Mouse (Mus musculus) G1E (cell line): ENCODE results near the gene Coasy.

ENCODE experiments used
- CTCF ChIP-seq: IDR thresholded peaks from 2 replicates; pipeline ENCODE4 v1.5.1; 2012; ENCODE audit warnings: low read depth, low read length, inconsistent platforms, mixed read lengths
- GATA1 ChIP-seq: IDR thresholded peaks from 2 replicates; pipeline ENCODE4 v1.6.1; 2012; ENCODE audit warnings: borderline replicate concordance, low read length, inconsistent platforms, mixed read lengths
- GATA2 ChIP-seq: IDR thresholded peaks from 2 replicates; pipeline ENCODE4 v1.6.1; 2012; ENCODE audit warnings: low read depth, low read length, inconsistent platforms, borderline replicate concordance
- POLR2AphosphoS5 ChIP-seq: IDR thresholded peaks from 2 replicates; pipeline ENCODE4 v1.6.1; 2012; ENCODE audit warnings: low read depth, low read length, inconsistent platforms; ENCODE audit not compliant: insufficient replicate concordance
- TAL1 ChIP-seq: conservative IDR thresholded peaks from 2 replicates; pipeline ENCODE4 v1.6.1; 2012; ENCODE audit warnings: low read depth, low read length, inconsistent platforms, mixed read lengths

GRCm38 (mm10) chr11:101084246-101084645 is 1.9 kb downstream of the Coasy start:
- TF ChIP-seq CTCF = no peak
- no peak for TF ChIP-seq GATA1
- TF ChIP-seq TAL1 = no peak
- TF ChIP-seq GATA2 = no peak
- no peak for TF ChIP-seq POLR2AphosphoS5
